Mouse (Mus musculus): ENCODE measurements around the gene Lce1g. TPM values are rescaled to one million over a fixed set of nuclear protein-coding genes. Genes with fewer than 3 reads are reported as not detected.

Lce1g gene
- polyA plus RNA-seq, 1 experiment from 2014 or later, result not detected

DNA sequence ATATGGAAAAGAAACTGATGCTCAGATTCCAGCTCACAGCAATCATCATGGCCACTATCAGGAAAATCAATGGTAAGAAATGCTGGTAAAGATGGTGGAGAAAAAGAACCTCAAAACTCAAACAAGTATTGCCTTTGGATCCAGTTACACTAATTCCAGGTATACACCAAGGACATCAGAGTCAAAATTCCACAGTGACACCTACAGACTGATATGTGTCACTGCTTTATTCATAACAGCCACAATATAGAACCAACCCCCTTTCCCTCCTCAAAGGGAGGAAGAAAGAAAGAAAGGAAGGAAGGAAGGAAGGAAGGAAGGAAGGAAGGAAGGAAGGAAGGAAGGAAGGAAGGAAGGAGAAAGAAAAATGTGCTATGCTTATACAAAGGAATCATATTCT is 37.0 kb downstream of the Lce1g start:
- Histone ChIP-seq H3K4me3 (ENCODE audit: low read depth, low read length) (no peak overlapping the region), H3K36me3 (ENCODE audit: control insufficient read depth, insufficient read depth, low read length) (no peaks in the 10 kb centered on the region), H3K27me3 (ENCODE audit: control insufficient read depth, insufficient read depth, low read length) (no peaks in the 10 kb centered on the region), H3K27ac (ENCODE audit: low read depth, low read length) (no peak overlapping the region), H3K9ac (ENCODE audit: low read length) (no peak overlapping the region), H3K9me3 (ENCODE audit: control insufficient read depth, low read length) (no peaks in the 10 kb centered on the region), H3K4me1 (ENCODE audit: control insufficient read depth, insufficient read depth, low read length) (no peaks in the 10 kb centered on the region), H3K4me2 (ENCODE audit: low read depth) (no peak overlapping the region)
- no peak for DNase-seq (ENCODE audit: low spot score)
- no peak for ATAC-seq (ENCODE audit: insufficient read depth, low FRiP score, low TSS enrichment)

DNA sequence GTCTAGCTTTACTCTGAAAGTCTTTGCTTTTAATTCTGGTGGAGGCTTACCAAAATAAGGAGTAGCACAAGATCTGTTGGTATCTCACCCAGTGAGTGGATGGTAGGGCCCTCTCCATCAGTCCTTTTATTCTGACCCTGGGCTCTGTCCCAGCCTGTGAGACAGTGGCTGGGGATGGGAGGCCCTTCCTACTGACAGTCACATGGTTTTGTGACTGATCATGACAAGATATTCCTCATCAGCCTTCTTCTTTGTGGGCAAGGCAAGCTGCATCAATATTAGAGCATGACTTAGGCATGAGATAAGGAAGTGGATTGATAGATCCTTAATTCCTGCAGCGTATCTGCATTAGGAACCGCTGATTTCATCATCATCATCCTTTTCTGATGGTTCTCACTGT is 43.2 kb downstream of the Lce1g start, which contains the start of gene Lce1e:
Lce1e (minus strand) TSS at position 101 of the 400 bp plus-strand sequence.
- no peak within 1 kb of the TSS for H3K4me3 ChIP-seq (ENCODE audit: low read depth, low read length)
- H3K9ac ChIP-seq (ENCODE audit: low read length), result no peak within 1 kb of the TSS
- H3K27me3 ChIP-seq (ENCODE audit: control insufficient read depth, insufficient read depth, low read length), result no peaks in the 10 kb centered on the region
- no peak for DNase-seq (ENCODE audit: low spot score)
- no peak for ATAC-seq (ENCODE audit: insufficient read depth, low FRiP score, low TSS enrichment)
- H3K4me1 ChIP-seq (ENCODE audit: control insufficient read depth, insufficient read depth, low read length), result no peaks in the 10 kb centered on the region
- 80% methylated on average over 2 of the region's 2 CpGs for WGBS
- H3K4me2 ChIP-seq (ENCODE audit: low read depth), result no peak within 1 kb of the TSS
- H3K27ac ChIP-seq (ENCODE audit: low read depth, low read length), result no peak within 1 kb of the TSS
- H3K36me3 ChIP-seq (ENCODE audit: control insufficient read depth, insufficient read depth, low read length), result no peaks in the 10 kb centered on the region
- H3K9me3 ChIP-seq (ENCODE audit: control insufficient read depth, low read length), result no peaks in the 10 kb centered on the region

Other genes starting within 250 kb of the Lce1g start
- not detected in 2 replicates for gene 2310046K23Rik, start 217.8 kb downstream of the Lce1g start, polyA plus RNA-seq (2014; fragmentation: Nextera tagmentation; extraction: Ambion mirVana)
- not detected in 2 replicates for gene Ivl, start 178.6 kb downstream of the Lce1g start, polyA plus RNA-seq (2014; fragmentation: Nextera tagmentation; extraction: Ambion mirVana)
- gene Smcp, start 163.3 kb downstream of the Lce1g start, polyA plus RNA-seq (2014; fragmentation: Nextera tagmentation; extraction: Ambion mirVana), result not detected in 2 replicates
- not detected in 2 replicates for gene 2210017I01Rik, start 144.8 kb downstream of the Lce1g start, polyA plus RNA-seq (2014; fragmentation: Nextera tagmentation; extraction: Ambion mirVana)
- not detected in 2 replicates for gene Lce6a, start 130.7 kb downstream of the Lce1g start, polyA plus RNA-seq (2014; fragmentation: Nextera tagmentation; extraction: Ambion mirVana)
- gene Lce1a1, start 104.0 kb downstream of the Lce1g start, polyA plus RNA-seq (2014; fragmentation: Nextera tagmentation; extraction: Ambion mirVana), result not detected in 2 replicates
- not detected in 2 replicates for gene Lce1b, start 95.4 kb downstream of the Lce1g start, polyA plus RNA-seq (2014; fragmentation: Nextera tagmentation; extraction: Ambion mirVana)
- not detected in 2 replicates for gene Lce1a2, start 82.0 kb downstream of the Lce1g start, polyA plus RNA-seq (2014; fragmentation: Nextera tagmentation; extraction: Ambion mirVana)
- not detected in 2 replicates for gene Lce1c, start 73.1 kb downstream of the Lce1g start, polyA plus RNA-seq (2014; fragmentation: Nextera tagmentation; extraction: Ambion mirVana)
- gene Lce1d, start 65.1 kb downstream of the Lce1g start, polyA plus RNA-seq (2014; fragmentation: Nextera tagmentation; extraction: Ambion mirVana), result not detected in 2 replicates
- not detected in 2 replicates for gene Lce1e, start 43.3 kb downstream of the Lce1g start, polyA plus RNA-seq (2014; fragmentation: Nextera tagmentation; extraction: Ambion mirVana)
- gene Lce1f, start 32.0 kb downstream of the Lce1g start, polyA plus RNA-seq (2014; fragmentation: Nextera tagmentation; extraction: Ambion mirVana), result not detected in 2 replicates
- not detected in 2 replicates for gene Gm38119, start 13.2 kb downstream of the Lce1g start, polyA plus RNA-seq (2014; fragmentation: Nextera tagmentation; extraction: Ambion mirVana)
- not detected in 2 replicates for gene Lce1h, start 12.7 kb upstream of the Lce1g start, polyA plus RNA-seq (2014; fragmentation: Nextera tagmentation; extraction: Ambion mirVana)
- not detected in 2 replicates for gene Lce1i, start 26.6 kb upstream of the Lce1g start, polyA plus RNA-seq (2014; fragmentation: Nextera tagmentation; extraction: Ambion mirVana)
- not detected in 2 replicates for gene Lce1j, start 38.2 kb upstream of the Lce1g start, polyA plus RNA-seq (2014; fragmentation: Nextera tagmentation; extraction: Ambion mirVana)
- gene Lce1k, start 55.6 kb upstream of the Lce1g start, polyA plus RNA-seq (2014; fragmentation: Nextera tagmentation; extraction: Ambion mirVana), result not detected in 2 replicates
- gene Kprp, start 74.9 kb upstream of the Lce1g start, polyA plus RNA-seq (2014; fragmentation: Nextera tagmentation; extraction: Ambion mirVana), result not detected in 2 replicates
- gene Lce1l, start 98.9 kb upstream of the Lce1g start, polyA plus RNA-seq (2014; fragmentation: Nextera tagmentation; extraction: Ambion mirVana), result not detected in 2 replicates
- gene 2310050C09Rik, start 117.9 kb upstream of the Lce1g start, polyA plus RNA-seq (2014; fragmentation: Nextera tagmentation; extraction: Ambion mirVana), result not detected in 2 replicates
- not detected in 2 replicates for gene Lce3a, start 173.9 kb upstream of the Lce1g start, polyA plus RNA-seq (2014; fragmentation: Nextera tagmentation; extraction: Ambion mirVana)
- gene Lce3b, start 180.6 kb upstream of the Lce1g start, polyA plus RNA-seq (2014; fragmentation: Nextera tagmentation; extraction: Ambion mirVana), result not detected in 2 replicates
- gene Lce3c, start 192.1 kb upstream of the Lce1g start, polyA plus RNA-seq (2014; fragmentation: Nextera tagmentation; extraction: Ambion mirVana), result not detected in 2 replicates
- gene Lce3d, start 205.1 kb upstream of the Lce1g start, polyA plus RNA-seq (2014; fragmentation: Nextera tagmentation; extraction: Ambion mirVana), result not detected in 2 replicates
- not detected in 2 replicates for gene Lce3e, start 214.7 kb upstream of the Lce1g start, polyA plus RNA-seq (2014; fragmentation: Nextera tagmentation; extraction: Ambion mirVana)
- gene Lce3f, start 239.9 kb upstream of the Lce1g start, polyA plus RNA-seq (2014; fragmentation: Nextera tagmentation; extraction: Ambion mirVana), result not detected in 2 replicates

All from neural tube, embryonic 11.5 days (tissue).